Mouse (Mus musculus) forebrain, embryonic 14.5 days (tissue): ENCODE results near the gene Prpf4. TPM values are rescaled to one million over a fixed set of nuclear protein-coding genes. Genes with fewer than 3 reads are reported as not detected.

Experiments
- ATAC-seq: fragments of 200-750 bp; cut with Nextera tagmentation; 2 replicates; pipeline ENCODE4 v1.8.0; 2017; ENCODE audit warnings: mild to moderate bottlenecking, moderate library complexity
- DNase-seq: peaks from one replicate; pipeline ENCODE4 v3.0.0-alpha.2; 2015; ENCODE audit warnings: low spot score
- H3K27ac ChIP-seq: fragments of 300-500 bp; sonication (generic); 2 replicates; pipeline ENCODE4 v1.5.1; 2014; ENCODE audit warnings: low read depth, mild to moderate bottlenecking, control low read depth, low read length, moderate library complexity
- H3K27me3 ChIP-seq: fragments of 300-500 bp; sonication (generic); replicated peaks from 2 replicates; pipeline ENCODE4 v1.6.1; 2014; ENCODE audit warnings: low read length, control low read depth, mixed read lengths; ENCODE audit not compliant: control insufficient read depth, insufficient read depth
- H3K36me3 ChIP-seq: fragments of 300-500 bp; sonication (generic); 2 replicates; pipeline ENCODE4 v1.6.1; 2014; ENCODE audit warnings: low read length, control low read depth; ENCODE audit not compliant: control insufficient read depth, insufficient read depth
- H3K4me1 ChIP-seq: fragments of 300-500 bp; sonication (generic); 2 replicates; pipeline ENCODE4 v1.6.1; 2014; ENCODE audit warnings: antibody characterized with exemption, low read length, control low read depth; ENCODE audit not compliant: control insufficient read depth, insufficient read depth
- H3K4me2 ChIP-seq: fragments of 300-500 bp; sonication (generic); 2 replicates; pipeline ENCODE4 v1.6.1; 2014; ENCODE audit warnings: mild to moderate bottlenecking, control low read depth, low read length
- H3K4me3 ChIP-seq: fragments of 300-500 bp; sonication (generic); 2 replicates; pipeline ENCODE4 v1.5.1; 2014; ENCODE audit warnings: low read depth, low read length, control low read depth
- H3K9ac ChIP-seq: fragments of 300-500 bp; sonication (generic); 2 replicates; pipeline ENCODE4 v1.6.1; 2014; ENCODE audit warnings: mild to moderate bottlenecking, low read length, control low read depth, moderate library complexity
- H3K9me3 ChIP-seq: fragments of 300-500 bp; sonication (generic); replicated peaks from 2 replicates; pipeline ENCODE4 v1.6.1; 2016; ENCODE audit warnings: low read length, control low read depth, mixed read lengths; ENCODE audit not compliant: control insufficient read depth
- WGBS: fragments of 180-500 bp; shearing (Covaris S2); extraction: QIAGEN DNeasy Blood & Tissue Kit; methylation state at CpG from one replicate; pipeline ENCODE4 v1.1.7; 2014; 5-methylcytosine and 5-hydroxymethylcytosine counted together
- polyA plus RNA-seq: library from polyadenylated mRNA; unstranded; fragments of >200 nt; fragmentation: Nextera tagmentation; extraction: Ambion mirVana; gene quantifications from 2 replicates; pipeline ENCODE4 v1.2.1, GENCODE M21; 2014

Gene Prpf4
- 16.4 and 16.6 TPM in 2 replicates for polyA plus RNA-seq

GRCm38 (mm10) chr4:62408601-62409282 is at the start of gene Prpf4, which contains the start of gene Cdc26:
Gene Prpf4, plus strand, starts transcription at chr4:62408797.
Gene Cdc26, minus strand, starts transcription at chr4:62408642.
- Histone ChIP-seq H3K9ac (peak within 1 kb of the TSS; percentile 82), H3K9me3 (no peaks in the 10 kb centered on the region), H3K36me3 (peaks cover 30% of the 10 kb centered on the region), H3K27ac (peak within 1 kb of the TSS; percentile 73), H3K4me3 (peak within 1 kb of the TSS; percentile 64), H3K4me2 (peak within 1 kb of the TSS; percentile 74), H3K27me3 (no peaks in the 10 kb centered on the region), H3K4me1 (peaks cover 23% of the 10 kb centered on the region)
- under 1% methylated on average over 39 of the region's 39 CpGs for WGBS
- peak; percentile 100 for DNase-seq
- ATAC-seq: peak; percentile 100

- H3K27me3 ChIP-seq: no peaks in the 10 kb centered on the region
- H3K27ac ChIP-seq: no peak overlapping the region
- peak overlapping the region; percentile 76 for H3K9ac ChIP-seq
- peaks cover 11% of the 10 kb centered on the region for H3K4me1 ChIP-seq
- no peaks in the 10 kb centered on the region for H3K36me3 ChIP-seq
- no peaks in the 10 kb centered on the region for H3K9me3 ChIP-seq
- peak overlapping the region; percentile 79 for H3K4me2 ChIP-seq
- DNase-seq (no peak), ATAC-seq (no peak)
- WGBS: 51% methylated on average over 7 of the region's 7 CpGs
- peak overlapping the region; percentile 73 for H3K4me3 ChIP-seq
These were observed 49.3 kb upstream of the Prpf4 start for GRCm38 (mm10) chr4:62359256-62359775.

GRCm38 (mm10) chr4:62360088-62360804 is 48.4 kb upstream of the Prpf4 start, which contains the start of the genes Fkbp15 and Slc31a1:
Gene Fkbp15, minus strand, starts transcription at chr4:62360548.
Gene Slc31a1, plus strand, starts transcription at chr4:62360727.
- no peaks in the 10 kb centered on the region for H3K27me3 ChIP-seq
- H3K4me1 ChIP-seq: peaks cover 11% of the 10 kb centered on the region
- H3K9ac ChIP-seq: peak within 1 kb of the TSS; percentile 76
- H3K9me3 ChIP-seq: no peaks in the 10 kb centered on the region
- H3K4me2 ChIP-seq: peak within 1 kb of the TSS; percentile 79
- ATAC-seq (peak; percentile 100), DNase-seq (peak; percentile 99)
- peak within 1 kb of the TSS; percentile 56; the same call in 1 of the 2 replicates for H3K27ac ChIP-seq
- H3K36me3 ChIP-seq: no peaks in the 10 kb centered on the region
- H3K4me3 ChIP-seq: peak within 1 kb of the TSS; percentile 73
- WGBS: under 1% methylated on average over 51 of the region's 51 CpGs

GRCm38 (mm10) chr4:62360805-62361455 is 47.7 kb upstream of the Prpf4 start:
- H3K9ac ChIP-seq: peak overlapping the region; percentile 69
- no peaks in the 10 kb centered on the region for H3K27me3 ChIP-seq
- no peak for DNase-seq
- peak; percentile 4 for ATAC-seq
- no peaks in the 10 kb centered on the region for H3K9me3 ChIP-seq
- no peak overlapping the region for H3K27ac ChIP-seq
- peaks cover 11% of the 10 kb centered on the region for H3K4me1 ChIP-seq
- H3K4me3 ChIP-seq: peak overlapping the region; percentile 73
- no peaks in the 10 kb centered on the region for H3K36me3 ChIP-seq
- H3K4me2 ChIP-seq: peak overlapping the region; percentile 67
- WGBS: under 1% methylated on average over 21 of the region's 22 CpGs

- no peak for ATAC-seq
- Histone ChIP-seq H3K9me3 (no peaks in the 10 kb centered on the region), H3K4me1 (peaks cover 11% of the 10 kb centered on the region), H3K4me2 (peak overlapping the region; percentile 67), H3K4me3 (peak overlapping the region; percentile 73), H3K27me3 (no peaks in the 10 kb centered on the region), H3K36me3 (no peaks in the 10 kb centered on the region), H3K9ac (peak overlapping the region; percentile 69; the same call in 1 of the 2 replicates), H3K27ac (no peak overlapping the region)
- no peak for DNase-seq
- 48% methylated on average over 6 of the region's 6 CpGs for WGBS
These were observed 47.0 kb upstream of the Prpf4 start for GRCm38 (mm10) chr4:62361571-62361970.

- no peaks in the 10 kb centered on the region for H3K9me3 ChIP-seq
- 90% methylated on average over 1 of the region's 1 CpGs for WGBS
- H3K27ac ChIP-seq: no peak overlapping the region
- DNase-seq (no peak), ATAC-seq (no peak)
- H3K4me1 ChIP-seq: peaks cover 11% of the 10 kb centered on the region
- no peaks in the 10 kb centered on the region for H3K27me3 ChIP-seq
- peak overlapping the region; percentile 73; the same call in 1 of the 2 replicates for H3K4me3 ChIP-seq
- peak overlapping the region; percentile 69; the same call in 1 of the 2 replicates for H3K9ac ChIP-seq
- H3K36me3 ChIP-seq: no peaks in the 10 kb centered on the region
- H3K4me2 ChIP-seq: peak overlapping the region; percentile 67
These were observed 46.6 kb upstream of the Prpf4 start for GRCm38 (mm10) chr4:62361997-62362396.

GRCm38 (mm10) chr4:62362437-62362836 is 46.2 kb upstream of the Prpf4 start:
- DNase-seq (no peak), ATAC-seq (no peak)
- H3K4me2 ChIP-seq: no peak overlapping the region
- peaks cover 11% of the 10 kb centered on the region for H3K4me1 ChIP-seq
- no peaks in the 10 kb centered on the region for H3K27me3 ChIP-seq
- no peaks in the 10 kb centered on the region for H3K36me3 ChIP-seq
- H3K27ac ChIP-seq: no peak overlapping the region
- no peak overlapping the region for H3K9ac ChIP-seq
- no peak overlapping the region for H3K4me3 ChIP-seq
- H3K9me3 ChIP-seq: no peaks in the 10 kb centered on the region
- WGBS: 84% methylated on average over 2 of the region's 2 CpGs

- DNase-seq (no peak), ATAC-seq (no peak)
- whole genome bisulfite sequencing: 97% methylated on average over 8 of the region's 8 CpGs
- H3K4me2 ChIP-seq: no peak overlapping the region
- peaks cover 8% of the 10 kb centered on the region for H3K4me1 ChIP-seq
- no peak overlapping the region for H3K4me3 ChIP-seq
- H3K27me3 ChIP-seq: no peaks in the 10 kb centered on the region
- no peak overlapping the region for H3K27ac ChIP-seq
- H3K36me3 ChIP-seq: no peaks in the 10 kb centered on the region
- H3K9ac ChIP-seq: no peak overlapping the region
- H3K9me3 ChIP-seq: no peaks in the 10 kb centered on the region
These were observed 44.3 kb upstream of the Prpf4 start for GRCm38 (mm10) chr4:62364299-62364698.
